Mouse (Mus musculus) layer of hippocampus, adult 2 months (tissue): ENCODE measurements around the gene Ctsf. TPM values are rescaled to one million over a fixed set of nuclear protein-coding genes. Genes with fewer than 3 reads are reported as not detected.

Source experiments
- DNase-seq, 2 experiments: peaks; one replicate each; pipeline ENCODE4 v3.0.0; 2022; ENCODE audit warnings: low spot score in 2 of 2
- H3K27ac ChIP-seq: fragments of 200-600 bp; 2 replicates; pipeline ENCODE4 v1.8.1; 2022
- H3K4me3 ChIP-seq: fragments of 200-600 bp; 2 replicates; pipeline ENCODE4 v1.8.1; 2022; ENCODE audit warnings: mild to moderate bottlenecking
- CTCF ChIP-seq: fragments of 200-600 bp; conservative IDR thresholded peaks from 2 replicates; pipeline ENCODE4 v1.8.1; 2022; ENCODE audit warnings: antibody characterized with exemption, mild to moderate bottlenecking, moderate library complexity
- total RNA-seq, 2 experiments: library from RNA; stranded (reverse); gene quantifications; 2 replicates each; pipeline ENCODE4 v1.2.3; 2021

Gene Ctsf
- total RNA-seq, 2 experiments from 2014 or later = 108 to 114 TPM

- peak within 1 kb of the TSS; percentile 90 for H3K27ac ChIP-seq
These were observed 51.3 kb downstream of the Ctsf start, which contains the start of gene Bbs1 for GRCm38 (mm10) chr19:4905979-4906794. Gene Bbs1 (minus strand): TSS chr19:4906628.

GRCm38 (mm10) chr19:4908107-4908506, 53.2 kb downstream of the Ctsf start:
- peak; percentile 77 for TF ChIP-seq CTCF
- DNase-seq = no peak
- Histone ChIP-seq H3K4me3 (no peak overlapping the region), H3K27ac (no peak overlapping the region)

More at GRCm38 (mm10) chr19:4905979-4906794, 51.3 kb downstream of the Ctsf start, which contains the start of gene Bbs1:
- H3K4me3 ChIP-seq = peak within 1 kb of the TSS; percentile 73
- DNase-seq = peak; percentile 70 to 83
- no peak for TF ChIP-seq CTCF

GRCm38 (mm10) chr19:4909376-4909775, 54.4 kb downstream of the Ctsf start:
- no peak for TF ChIP-seq CTCF
- Histone ChIP-seq H3K4me3 (no peak overlapping the region), H3K27ac (no peak overlapping the region)
- no peak for DNase-seq

Other genes starting within 250 kb of the Ctsf start
- 10 to 100 TPM; 32.8 to 34.6 TPM for gene Lrfn4, start 239.5 kb upstream of the Ctsf start, total RNA-seq
- gene Rce1, start 229.5 kb upstream of the Ctsf start, total RNA-seq = 10 to 100 TPM; 19.1 to 22.8 TPM
- 1 to 10 TPM; 1.2 to 2.5 TPM for gene Gm960, start 156.5 kb upstream of the Ctsf start, total RNA-seq
- gene Sptbn2, start 144.0 kb upstream of the Ctsf start, total RNA-seq = 100 to 1,000 TPM; 588 to 591 TPM
- 10 to 100 TPM; 16.8 to 17.9 TPM for gene Rbm4b, start 98.6 kb upstream of the Ctsf start, total RNA-seq
- gene Rbm4, start 61.2 kb upstream of the Ctsf start, total RNA-seq = 10 to 100 TPM; 76.1 to 95.4 TPM
- gene Gm21992, start 43.5 kb upstream of the Ctsf start, total RNA-seq = 10 to 100 TPM; 26.6 to 27.2 TPM
- gene Rbm14, start 43.5 kb upstream of the Ctsf start, total RNA-seq = 10 to 100 TPM; 59.5 to 65.9 TPM
- 10 to 100 TPM; 33.9 to 38.8 TPM for gene Ccs, start 15.8 kb upstream of the Ctsf start, total RNA-seq
- 1 to 10 TPM; 1.7 to 2.2 TPM for gene Ccdc87, start 15.8 kb upstream of the Ctsf start, total RNA-seq
- 1 to 10 TPM in 1 of 2 experiments, under 1 TPM in 1; 0.82 to 1.5 TPM for gene Actn3, start 22.8 kb downstream of the Ctsf start, total RNA-seq
- gene Zdhhc24, start 23.5 kb downstream of the Ctsf start, total RNA-seq = 10 to 100 TPM; 26.3 to 27.3 TPM
- 10 to 100 TPM; 35.9 to 46.3 TPM for gene Bbs1, start 51.5 kb downstream of the Ctsf start, total RNA-seq
- 10 to 100 TPM; 36.6 to 44.2 TPM for gene Dpp3, start 73.2 kb downstream of the Ctsf start, total RNA-seq
- gene Peli3, start 88.0 kb downstream of the Ctsf start, total RNA-seq = 10 to 100 TPM; 21.4 to 21.9 TPM
- gene Mrpl11, start 107.0 kb downstream of the Ctsf start, total RNA-seq = 10 to 100 TPM; 58.8 to 62.8 TPM
- gene Npas4, start 135.2 kb downstream of the Ctsf start, total RNA-seq = 10 to 100 TPM in 1 of 2 experiments, 1 to 10 TPM in 1; 6.4 to 11.2 TPM
- 10 to 100 TPM; 16.2 to 16.7 TPM for gene Slc29a2, start 168.7 kb downstream of the Ctsf start, total RNA-seq
- gene B4gat1, start 183.7 kb downstream of the Ctsf start, total RNA-seq = 100 to 1,000 TPM; 112 to 130 TPM
- 1 to 10 TPM; 4.1 to 7.6 TPM for gene AC124502.3, start 183.8 kb downstream of the Ctsf start, total RNA-seq
- gene Brms1, start 186.2 kb downstream of the Ctsf start, total RNA-seq = 10 to 100 TPM; 21.4 to 25.3 TPM
- 100 to 1,000 TPM; 117 to 119 TPM for gene Rin1, start 195.4 kb downstream of the Ctsf start, total RNA-seq
- gene Cd248, start 212.9 kb downstream of the Ctsf start, total RNA-seq = 1 to 10 TPM; 3.2 to 3.9 TPM
- gene Tmem151a, start 230.4 kb downstream of the Ctsf start, total RNA-seq = 100 to 1,000 TPM; 112 to 114 TPM
- gene Yif1a, start 233.4 kb downstream of the Ctsf start, total RNA-seq = 10 to 100 TPM; 23.3 to 23.5 TPM
- 100 to 1,000 TPM; 614 to 642 TPM for gene Cnih2, start 243.4 kb downstream of the Ctsf start, total RNA-seq